Mouse (Mus musculus) layer of hippocampus, adult 18-20 months (tissue): ENCODE results near the gene Th. TPM values are rescaled to one million over a fixed set of nuclear protein-coding genes. Genes with fewer than 3 reads are reported as not detected.

Experiments used
- DNase-seq, 2 experiments: peaks; one replicate each; pipeline ENCODE4 v3.0.0; 2022; ENCODE audit warnings: low spot score in 2 of 2
- total RNA-seq, 2 experiments: library from RNA; stranded (reverse); gene quantifications; 2 replicates each; pipeline ENCODE4 v1.2.3; 2021

The Th gene
- total RNA-seq, 2 experiments from 2014 or later, result 0.58 to 0.82 TPM

GRCm38 (mm10) chr7:142902931-142903330 lies 28.0 kb downstream of the Th start:
- DNase-seq, result peak in 1 of 2 experiments; percentile 24

- DNase-seq, result no peak
Observed at GRCm38 (mm10) chr7:142901774-142902173, 29.2 kb downstream of the Th start.

DNA sequence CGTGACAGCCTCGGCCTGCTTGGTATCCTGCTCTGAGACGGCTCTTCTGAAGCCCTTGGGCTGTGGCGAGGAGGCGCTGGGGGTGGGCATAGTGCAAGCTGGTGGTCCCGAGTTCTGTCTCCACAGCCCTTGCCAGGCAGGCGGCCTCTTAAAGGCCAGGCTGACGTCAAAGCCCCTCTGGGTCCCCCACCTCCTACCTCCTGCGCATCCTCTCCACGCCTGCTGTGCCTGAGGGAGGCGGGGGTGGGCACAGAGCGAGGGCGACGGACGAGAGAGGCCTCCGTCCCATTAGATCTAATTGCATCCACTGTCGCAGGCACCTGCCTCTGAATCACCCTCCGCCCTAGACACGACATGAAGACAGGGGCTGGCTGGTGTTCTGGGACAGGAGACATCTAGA lies 31.1 kb downstream of the Th start:
- DNase-seq, result no peak

GRCm38 (mm10) chr7:142897471-142897870 lies 33.5 kb downstream of the Th start:
- DNase-seq, result no peak

- DNase-seq, result no peak
Observed at GRCm38 (mm10) chr7:142895901-142896665, 34.8 kb downstream of the Th start.

DNA sequence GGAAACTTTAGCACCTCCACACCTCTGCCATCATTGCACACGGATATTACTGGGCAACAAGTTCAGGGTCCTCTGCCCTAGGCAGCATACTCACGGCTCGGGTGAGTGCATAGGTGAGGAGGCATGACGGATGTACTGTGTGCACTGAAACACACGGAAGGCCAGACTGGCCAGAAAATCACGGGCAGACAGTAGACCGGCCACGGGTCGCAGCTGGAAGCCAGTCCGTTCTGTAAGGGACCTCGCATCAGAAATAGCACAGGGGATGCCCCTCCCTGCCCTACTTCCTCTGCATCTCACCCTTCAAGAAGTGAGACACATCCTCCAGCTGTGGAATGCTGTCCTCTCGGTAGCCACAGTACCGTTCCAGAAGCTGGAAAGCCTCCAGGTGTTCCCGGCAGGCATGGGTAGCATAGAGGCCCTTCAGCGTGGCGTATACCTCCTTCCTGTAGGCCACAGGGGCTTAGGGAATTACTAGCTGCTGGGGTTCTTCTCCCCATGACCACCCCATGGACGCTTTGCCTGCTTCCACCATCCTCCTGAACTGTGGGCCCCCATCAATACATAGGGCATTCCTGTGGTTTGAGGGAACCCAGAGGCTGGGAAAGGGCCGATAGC lies 35.6 kb downstream of the Th start:
- DNase-seq, result no peak

DNA sequence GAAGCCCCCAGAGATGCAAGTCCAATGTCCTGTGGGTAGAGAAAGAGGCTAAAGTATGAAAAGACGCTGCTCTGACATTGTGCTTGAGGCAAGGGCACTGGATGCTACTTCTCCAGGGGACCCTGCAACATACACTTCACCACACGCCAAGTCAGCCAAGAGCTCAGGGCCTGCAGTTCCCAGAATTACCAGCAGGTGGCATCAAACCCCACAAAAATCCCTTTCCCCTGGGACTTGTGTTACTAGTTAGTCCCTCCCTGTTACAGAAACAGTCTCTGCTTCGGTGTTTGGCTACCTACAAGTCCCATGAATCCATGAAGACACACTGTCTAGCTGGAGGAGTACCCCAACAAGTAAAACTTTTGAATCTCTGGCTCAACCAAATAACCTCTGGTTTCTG lies 36.3 kb downstream of the Th start:
- DNase-seq, result peak; percentile 67 to 88

GRCm38 (mm10) chr7:142893721-142894639 lies 36.9 kb downstream of the Th start:
- no peak for DNase-seq

- no peak for DNase-seq
Observed at GRCm38 (mm10) chr7:142893296-142893695, 37.6 kb downstream of the Th start.

DNA sequence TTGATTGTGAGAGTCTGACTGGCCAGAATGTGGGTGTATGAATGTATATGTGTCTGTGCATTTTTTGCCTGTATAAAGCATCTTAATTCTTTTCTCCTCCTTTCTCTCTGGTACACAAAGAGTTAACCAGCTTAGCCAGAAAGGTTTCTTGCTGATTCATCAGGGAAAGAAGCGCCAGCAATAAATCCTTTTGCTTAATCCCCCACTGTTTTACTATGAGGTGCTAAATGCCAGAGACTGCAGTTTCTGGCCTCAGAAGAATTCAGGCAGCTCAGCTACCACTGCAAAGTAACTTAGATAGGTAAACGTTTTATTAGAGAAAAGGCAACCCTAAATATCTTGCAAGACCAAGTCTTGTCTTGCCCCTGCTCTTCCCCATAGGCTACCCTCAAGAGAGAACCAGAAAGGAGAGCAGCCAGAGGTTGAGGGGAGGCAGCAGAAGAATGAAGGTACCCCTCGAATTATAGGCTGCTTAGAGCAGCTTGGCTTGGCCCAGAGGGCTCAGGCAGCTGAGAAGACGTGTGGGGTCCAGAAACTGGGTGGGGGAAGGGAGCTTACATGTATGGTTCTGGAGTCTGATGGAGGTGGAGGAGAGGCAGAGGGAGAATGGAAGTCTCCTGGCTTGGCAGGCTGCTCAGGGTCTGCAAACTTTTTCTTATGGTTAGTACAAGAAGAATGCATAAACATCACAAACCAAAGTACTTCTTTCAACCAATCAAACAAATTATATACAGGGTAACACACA lies 61.3 kb downstream of the Th start:
- no peak for DNase-seq

- DNase-seq, result peak; percentile 2 to 26
Observed at GRCm38 (mm10) chr7:142850681-142851080, 80.2 kb downstream of the Th start.

Other genes starting within 250 kb of the Th start
- not detected for gene Ins2, start 187.7 kb downstream of the Th start, total RNA-seq
- gene Ascl2, start 38.1 kb upstream of the Th start, total RNA-seq, result under 1 TPM in 1 of 2 experiments, not detected in 1; 0.52 TPM
- gene Tspan32, start 73.9 kb upstream of the Th start, total RNA-seq, result under 1 TPM in 1 of 2 experiments, not detected in 1; 0.17 TPM
- 100 to 1,000 TPM; 459 to 481 TPM for gene Cd81, start 121.6 kb upstream of the Th start, total RNA-seq
- 10 to 100 TPM; 39.1 to 48.2 TPM for gene Tssc4, start 138.1 kb upstream of the Th start, total RNA-seq
- under 1 TPM in 1 of 2 experiments, not detected in 1; 0.07 TPM for gene Trpm5, start 163.5 kb upstream of the Th start, total RNA-seq
- gene Kcnq1, start 175.2 kb upstream of the Th start, total RNA-seq, result under 1 TPM; 0.28 to 0.40 TPM